Mouse (Mus musculus) myocyte (in vitro differentiated cells): Measurements from ENCODE around the gene Mplkip.

ENCODE experiments used
- E2F4 ChIP-seq: IDR thresholded peaks from one replicate; pipeline ENCODE4 v1.6.1; 2011; ENCODE audit warnings: mild to moderate bottlenecking, control low read depth, moderate library complexity; ENCODE audit not compliant: insufficient read depth
- MYOD1 ChIP-seq, 3 experiments: IDR thresholded peaks; one replicate each; pipeline ENCODE4 v1.6.1; 2011; ENCODE audit warnings: control low read depth in 2 of 3, low read depth in 2 of 3, mild to moderate bottlenecking in 2 of 3, moderate library complexity in 1 of 3; ENCODE audit not compliant: insufficient read length in 2 of 3, control insufficient read depth in 1 of 3
- MYOG ChIP-seq, 3 experiments: IDR thresholded peaks; one replicate each; pipeline ENCODE4 v1.6.1; 2011; ENCODE audit warnings: control low read depth in 2 of 3, low read depth in 2 of 3, mild to moderate bottlenecking in 2 of 3; ENCODE audit not compliant: insufficient read length in 2 of 3, control insufficient read depth in 1 of 3, insufficient read depth in 1 of 3
- POLR2A ChIP-seq: IDR thresholded peaks from one replicate; pipeline ENCODE4 v1.6.1; 2011; ENCODE audit warnings: low read depth, mild to moderate bottlenecking, control low read depth, moderate library complexity; ENCODE audit not compliant: insufficient read length

- no peak for TF ChIP-seq E2F4
- TF ChIP-seq POLR2A: no peak
- no peak for TF ChIP-seq MYOG (IDR thresholded peaks at IDR 0.05; ENCODE audit: control insufficient read depth in 1 of 3, insufficient read depth in 1 of 3, insufficient read length in 2 of 3, low read depth in 2 of 3)
- no peak for TF ChIP-seq MYOD1 (IDR thresholded peaks at IDR 0.05; ENCODE audit: control insufficient read depth in 1 of 3, insufficient read length in 2 of 3, low read depth in 2 of 3)
Measured at GRCm38 (mm10) chr13:17705188-17705826, 10.3 kb downstream of the Mplkip start.
